Mouse (Mus musculus) forebrain, embryonic 12.5 days (tissue): Measurements from ENCODE around the gene Me3. TPM values are rescaled to one million over a fixed set of nuclear protein-coding genes. Genes with fewer than 3 reads are reported as not detected.
A peak's percentile ranks its signal among the peaks of the same experiment; 100 is the strongest.

Source experiments
- ATAC-seq: fragments of 200-750 bp; cut with Nextera tagmentation; 2 replicates; pipeline ENCODE4 v1.8.0; 2017; ENCODE audit warnings: moderate TSS enrichment; ENCODE audit not compliant: low FRiP score
- H3K27ac ChIP-seq: fragments of 300-500 bp; sonication (generic); 2 replicates; pipeline ENCODE4 v1.5.1; 2016; ENCODE audit warnings: mild to moderate bottlenecking
- H3K27me3 ChIP-seq: fragments of 300-500 bp; sonication (generic); 2 replicates; pipeline ENCODE4 v1.6.1; 2016; ENCODE audit warnings: mild to moderate bottlenecking
- H3K36me3 ChIP-seq: fragments of 300-500 bp; sonication (generic); replicated peaks from 2 replicates; pipeline ENCODE4 v1.6.1; 2016; ENCODE audit warnings: mild to moderate bottlenecking
- H3K4me1 ChIP-seq: fragments of 300-500 bp; sonication (generic); 2 replicates; pipeline ENCODE4 v1.6.1; 2016
- H3K4me2 ChIP-seq: fragments of 300-500 bp; sonication (generic); 2 replicates; pipeline ENCODE4 v1.6.1; 2016; ENCODE audit warnings: mild to moderate bottlenecking, moderate library complexity
- H3K4me3 ChIP-seq: fragments of 300-500 bp; sonication (generic); replicated peaks from 2 replicates; pipeline ENCODE4 v1.5.1; 2016; ENCODE audit warnings: mild to moderate bottlenecking
- H3K9ac ChIP-seq: fragments of 300-500 bp; sonication (generic); 2 replicates; pipeline ENCODE4 v1.6.1; 2016; ENCODE audit warnings: mild to moderate bottlenecking
- H3K9me3 ChIP-seq: fragments of 300-500 bp; sonication (generic); 2 replicates; pipeline ENCODE4 v1.6.1; 2016
- WGBS: fragments of 180-500 bp; shearing (Covaris S2); methylation state at CpG from one replicate; pipeline ENCODE4 v1.1.7; 2016; 5-methylcytosine and 5-hydroxymethylcytosine counted together
- polyA plus RNA-seq: library from polyadenylated mRNA; unstranded; fragments of >200 nt; fragmentation: Nextera tagmentation; extraction: Ambion mirVana; gene quantifications from 2 replicates; pipeline ENCODE4 v1.2.1, GENCODE M21; 2016

Gene Me3
- polyA plus RNA-seq, 1 experiment from 2014 or later: 0.97 TPM

DNA sequence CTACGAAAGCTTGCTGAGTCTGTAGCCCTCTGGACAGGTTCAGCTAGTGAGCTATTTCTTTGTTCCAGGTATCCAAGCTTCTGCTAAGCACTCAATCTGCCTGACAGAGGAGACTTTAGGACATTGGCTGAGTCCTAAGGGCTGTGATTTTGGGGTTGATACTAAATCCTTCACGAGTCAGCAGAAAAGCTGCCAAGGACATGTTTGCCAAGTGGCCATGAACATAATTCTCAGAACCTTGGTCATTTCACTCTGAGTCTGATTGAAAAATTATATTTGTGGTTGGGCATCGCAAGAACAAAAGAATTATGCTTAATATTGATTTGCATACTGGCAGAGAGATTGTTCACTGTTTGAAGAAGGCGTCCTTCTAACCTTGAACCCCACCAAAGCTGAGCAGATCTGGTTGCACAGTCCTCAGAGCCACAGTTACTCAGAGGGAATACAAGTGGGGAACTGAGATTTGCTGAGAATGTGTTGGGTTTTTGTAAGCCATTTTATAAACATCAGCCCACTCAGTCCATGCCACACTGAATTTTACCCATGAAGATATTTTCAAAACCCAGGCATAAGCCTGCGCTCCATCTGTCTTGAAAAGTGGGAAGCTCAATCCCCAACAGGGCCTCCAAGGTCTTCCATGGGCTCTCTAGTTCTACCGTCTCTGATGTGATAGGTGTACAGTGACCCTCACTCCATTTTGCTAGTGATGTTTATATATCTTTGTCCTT, 39.1 kb downstream of the Me3 start:
- H3K27ac ChIP-seq: no peak overlapping the region
- WGBS: 89% methylated on average over 6 of the region's 6 CpGs
- no peaks in the 10 kb centered on the region for H3K36me3 ChIP-seq
- H3K4me2 ChIP-seq: no peak overlapping the region
- H3K27me3 ChIP-seq: no peaks in the 10 kb centered on the region
- H3K9ac ChIP-seq: no peak overlapping the region
- H3K4me3 ChIP-seq: no peak overlapping the region
- no peak for ATAC-seq
- no peaks in the 10 kb centered on the region for H3K9me3 ChIP-seq
- no peaks in the 10 kb centered on the region; the same call in 1 of the 2 replicates for H3K4me1 ChIP-seq

DNA sequence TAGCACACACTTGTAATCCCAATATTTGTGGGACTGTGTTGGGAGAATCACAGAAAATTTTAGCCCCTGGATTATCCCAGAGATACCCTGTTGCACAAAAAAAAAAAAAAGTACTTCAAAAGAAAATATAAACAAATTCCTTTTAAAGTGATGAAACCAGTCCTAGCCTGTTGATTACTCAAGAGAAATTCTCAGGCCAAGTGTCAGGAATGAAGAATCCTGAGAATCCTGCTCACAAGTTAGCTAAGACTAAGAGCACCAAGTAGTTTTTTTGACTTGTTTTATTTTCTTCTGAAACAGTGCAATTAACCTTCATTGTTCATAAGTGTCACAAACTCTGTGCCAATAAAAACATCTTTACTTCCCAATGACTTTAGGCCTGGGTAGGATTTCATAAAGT, 44.0 kb downstream of the Me3 start:
- Histone ChIP-seq H3K4me3 (no peak overlapping the region), H3K4me1 (peaks cover 7% of the 10 kb centered on the region; the same call in 1 of the 2 replicates), H3K36me3 (no peaks in the 10 kb centered on the region), H3K9ac (no peak overlapping the region), H3K27me3 (no peaks in the 10 kb centered on the region), H3K27ac (no peak overlapping the region), H3K9me3 (no peaks in the 10 kb centered on the region), H3K4me2 (no peak overlapping the region)
- ATAC-seq: no peak

DNA sequence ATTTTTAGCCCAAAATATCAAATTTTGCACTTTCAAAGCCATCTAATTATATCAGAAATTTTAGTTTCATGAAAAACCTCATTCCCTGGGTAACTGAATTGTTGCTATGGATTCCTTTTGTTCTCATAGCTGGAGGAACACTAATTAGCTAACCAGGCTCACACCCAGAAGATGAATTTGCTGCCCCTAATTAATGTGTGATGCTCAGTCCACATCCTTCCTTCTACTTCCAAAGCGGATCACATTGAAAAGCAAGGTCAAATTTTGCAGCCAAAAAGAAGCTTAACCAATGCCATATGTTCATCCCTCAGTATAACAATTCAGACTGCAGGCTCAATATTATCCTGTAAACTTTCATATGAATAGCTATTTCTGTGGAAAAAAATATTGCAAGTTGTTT, 45.7 kb downstream of the Me3 start:
- Histone ChIP-seq H3K4me2 (no peak overlapping the region), H3K9ac (no peak overlapping the region), H3K36me3 (no peaks in the 10 kb centered on the region), H3K27ac (no peak overlapping the region), H3K27me3 (no peaks in the 10 kb centered on the region), H3K4me1 (peaks cover 7% of the 10 kb centered on the region; the same call in 1 of the 2 replicates), H3K4me3 (no peak overlapping the region), H3K9me3 (no peaks in the 10 kb centered on the region)
- 26% methylated on average over 1 of the region's 1 CpGs for WGBS
- peak; percentile 71; the same call in 1 of the 2 replicates for ATAC-seq

DNA sequence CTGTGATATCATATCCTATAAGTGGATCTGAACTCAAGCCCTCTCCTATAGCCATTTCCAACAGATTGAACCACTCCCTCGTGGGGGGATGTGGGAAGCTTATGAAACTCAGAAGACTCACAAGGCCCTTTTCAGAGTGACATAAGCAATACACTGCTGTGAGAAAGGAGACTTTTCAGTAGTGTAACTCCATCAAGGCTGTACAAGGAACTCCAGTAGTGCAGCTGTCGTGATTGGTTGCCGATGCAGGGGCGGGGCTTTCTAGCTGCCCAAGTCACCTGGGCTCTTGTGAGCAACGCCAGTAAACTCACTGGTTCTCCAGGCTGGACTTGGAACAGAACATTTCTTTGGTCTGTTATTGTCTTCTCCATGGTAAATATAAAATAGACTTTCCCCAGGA, 46.5 kb downstream of the Me3 start:
- WGBS: 89% methylated on average over 5 of the region's 5 CpGs
- Histone ChIP-seq H3K27me3 (no peaks in the 10 kb centered on the region), H3K4me2 (no peak overlapping the region), H3K4me3 (no peak overlapping the region), H3K9me3 (no peaks in the 10 kb centered on the region), H3K4me1 (peaks cover 7% of the 10 kb centered on the region; the same call in 1 of the 2 replicates), H3K36me3 (no peaks in the 10 kb centered on the region), H3K9ac (no peak overlapping the region), H3K27ac (no peak overlapping the region)
- no peak for ATAC-seq

DNA sequence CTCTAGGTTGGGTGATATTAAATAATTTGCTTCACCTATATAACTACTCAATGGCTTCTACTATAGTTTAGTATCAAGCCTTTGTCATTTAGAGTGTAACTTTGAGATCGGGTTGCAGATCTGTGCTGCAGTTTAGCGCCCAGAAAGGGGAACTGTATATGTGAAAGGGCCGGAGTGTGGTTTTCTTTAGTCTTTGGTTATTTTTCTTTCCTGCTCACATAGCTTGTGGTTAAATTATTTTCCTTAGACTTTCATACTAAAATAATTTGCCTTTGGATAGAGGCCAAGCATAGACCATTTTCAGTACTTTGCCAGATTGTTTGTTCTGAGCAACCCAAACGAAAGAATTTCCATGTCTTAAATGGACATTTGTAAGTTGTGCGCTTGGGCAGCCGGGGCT, 46.9 kb downstream of the Me3 start:
- no peak overlapping the region for H3K4me2 ChIP-seq
- no peaks in the 10 kb centered on the region for H3K9me3 ChIP-seq
- no peaks in the 10 kb centered on the region for H3K36me3 ChIP-seq
- no peaks in the 10 kb centered on the region for H3K27me3 ChIP-seq
- no peak for ATAC-seq
- H3K27ac ChIP-seq: no peak overlapping the region
- peaks cover 7% of the 10 kb centered on the region; the same call in 1 of the 2 replicates for H3K4me1 ChIP-seq
- no peak overlapping the region for H3K9ac ChIP-seq
- WGBS: 83% methylated on average over 6 of the region's 6 CpGs
- no peak overlapping the region for H3K4me3 ChIP-seq

DNA sequence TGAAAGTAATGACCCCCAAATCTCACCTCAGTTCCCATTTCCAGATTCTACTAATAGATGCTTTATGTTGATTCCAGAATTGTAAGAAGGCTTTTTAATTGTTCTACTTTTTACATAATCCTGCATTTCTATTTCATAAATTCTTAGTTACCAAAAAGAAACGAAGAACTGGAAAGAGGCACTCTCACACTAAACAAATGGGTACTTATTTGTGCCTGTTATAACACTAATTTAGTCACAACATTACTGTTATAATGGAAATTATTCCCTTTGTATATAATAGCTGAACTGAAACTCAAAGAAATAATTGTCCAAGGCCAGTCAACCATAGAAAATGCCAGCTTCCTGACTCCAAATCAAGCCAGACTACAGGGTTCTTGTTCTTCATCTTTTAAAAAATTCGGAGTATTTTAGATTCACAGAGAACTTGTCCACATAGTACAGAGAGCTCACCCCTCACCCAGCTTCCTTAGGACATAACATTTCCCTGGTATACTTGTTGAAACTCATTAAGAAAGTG, 47.5 kb downstream of the Me3 start:
- WGBS: 27% methylated on average over 2 of the region's 2 CpGs

DNA sequence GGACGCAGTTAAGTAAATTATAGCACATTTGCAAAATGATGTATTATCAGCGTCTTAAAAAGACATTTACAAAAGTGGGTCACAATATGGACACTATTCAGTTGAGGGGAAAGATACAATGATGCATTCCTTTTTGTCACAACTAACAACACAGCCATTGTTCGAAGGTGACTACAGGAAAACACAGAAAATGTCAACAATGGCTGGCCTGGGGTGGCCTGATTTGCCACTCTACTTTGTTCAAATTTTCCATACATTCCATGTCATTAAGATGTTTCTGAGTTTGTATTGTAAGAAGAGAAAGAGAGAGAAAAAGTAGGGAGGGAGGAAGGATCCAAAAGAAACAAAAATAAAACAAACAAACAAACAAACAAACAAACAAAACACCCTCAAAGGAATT, 48.7 kb downstream of the Me3 start:
- Histone ChIP-seq H3K9ac (no peak overlapping the region), H3K9me3 (no peaks in the 10 kb centered on the region), H3K4me1 (peaks cover 7% of the 10 kb centered on the region; the same call in 1 of the 2 replicates), H3K27ac (no peak overlapping the region), H3K27me3 (no peaks in the 10 kb centered on the region), H3K4me2 (no peak overlapping the region), H3K36me3 (no peaks in the 10 kb centered on the region), H3K4me3 (no peak overlapping the region)
- ATAC-seq: no peak
- 73% methylated on average over 3 of the region's 3 CpGs for WGBS

More for the DNA sequence above, 47.5 kb downstream of the Me3 start:
- Histone ChIP-seq H3K4me2 (no peak overlapping the region), H3K36me3 (no peaks in the 10 kb centered on the region), H3K9me3 (no peaks in the 10 kb centered on the region), H3K27me3 (no peaks in the 10 kb centered on the region), H3K4me1 (peaks cover 7% of the 10 kb centered on the region; the same call in 1 of the 2 replicates), H3K4me3 (no peak overlapping the region), H3K9ac (no peak overlapping the region), H3K27ac (no peak overlapping the region)
- ATAC-seq: no peak

DNA sequence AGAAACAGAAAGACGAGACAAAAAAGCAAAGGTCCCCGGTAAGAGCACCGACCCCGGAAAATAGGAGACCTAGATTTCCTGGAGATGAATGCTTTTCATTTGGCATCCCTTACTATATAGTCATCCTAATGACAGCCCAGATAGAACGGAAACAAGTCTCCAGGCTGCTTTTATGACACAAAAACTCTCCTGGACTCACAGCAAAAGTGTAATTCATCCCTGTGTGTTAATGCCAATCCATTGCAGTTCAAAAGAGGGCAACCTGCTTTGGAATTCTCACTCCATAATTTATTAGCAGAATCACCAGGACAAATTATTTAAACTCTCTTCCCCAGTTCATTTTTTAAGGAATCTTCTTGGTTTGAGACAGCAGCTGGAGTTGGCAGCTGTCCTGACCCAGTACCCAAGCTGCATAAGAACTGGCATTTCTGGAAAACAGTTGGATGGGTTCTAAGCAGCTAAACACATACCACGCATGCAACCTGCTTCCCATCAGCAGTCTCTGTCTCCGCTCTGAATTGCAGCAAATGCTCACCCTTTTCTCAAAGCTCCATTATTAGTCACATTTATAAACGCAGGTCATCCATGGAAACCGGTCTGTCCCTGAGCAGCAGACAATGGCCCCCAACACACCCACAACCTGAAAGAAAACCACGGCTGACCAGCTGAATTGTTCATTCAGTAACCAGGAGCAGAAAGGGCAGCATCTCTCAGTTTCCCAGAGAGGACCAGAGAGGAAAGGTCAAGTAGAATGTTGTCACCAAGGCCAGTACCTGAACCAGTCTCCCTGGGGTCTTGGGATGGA, 49.7 kb downstream of the Me3 start:
- H3K27me3 ChIP-seq: no peaks in the 10 kb centered on the region
- no peak overlapping the region for H3K27ac ChIP-seq
- H3K9me3 ChIP-seq: no peaks in the 10 kb centered on the region
- H3K36me3 ChIP-seq: no peaks in the 10 kb centered on the region
- no peak overlapping the region for H3K4me2 ChIP-seq
- no peak overlapping the region for H3K4me3 ChIP-seq
- ATAC-seq: no peak
- no peak overlapping the region for H3K9ac ChIP-seq
- H3K4me1 ChIP-seq: peaks cover 7% of the 10 kb centered on the region; the same call in 1 of the 2 replicates
- WGBS: 76% methylated on average over 10 of the region's 10 CpGs

DNA sequence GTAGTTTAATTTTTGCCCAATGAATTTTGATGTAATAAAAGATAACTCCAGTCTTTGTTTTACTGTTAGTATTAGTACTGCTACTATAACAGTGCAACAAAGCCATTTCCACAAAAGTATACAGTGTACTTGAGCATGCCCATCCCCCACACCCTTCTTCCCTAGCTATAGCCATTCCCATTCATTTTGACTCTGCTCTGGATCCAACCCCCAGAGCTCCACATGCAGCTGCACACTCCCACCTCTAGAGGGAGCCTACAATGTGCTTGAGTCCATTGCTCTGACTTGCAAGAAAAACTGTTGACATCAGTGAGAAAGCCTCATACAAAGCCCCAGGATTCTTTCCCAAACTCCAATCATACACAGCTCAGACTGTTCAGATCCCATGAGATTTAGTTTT, 66.0 kb downstream of the Me3 start:
- H3K27ac ChIP-seq: no peak overlapping the region
- H3K27me3 ChIP-seq: no peaks in the 10 kb centered on the region
- no peaks in the 10 kb centered on the region for H3K36me3 ChIP-seq
- no peaks in the 10 kb centered on the region for H3K4me1 ChIP-seq
- H3K9me3 ChIP-seq: no peaks in the 10 kb centered on the region
- H3K9ac ChIP-seq: no peak overlapping the region
- H3K4me2 ChIP-seq: no peak overlapping the region
- H3K4me3 ChIP-seq: no peak overlapping the region
- 0 out of 2 replicates have a peak, but pooled peaks have one; percentile 30 for ATAC-seq

DNA sequence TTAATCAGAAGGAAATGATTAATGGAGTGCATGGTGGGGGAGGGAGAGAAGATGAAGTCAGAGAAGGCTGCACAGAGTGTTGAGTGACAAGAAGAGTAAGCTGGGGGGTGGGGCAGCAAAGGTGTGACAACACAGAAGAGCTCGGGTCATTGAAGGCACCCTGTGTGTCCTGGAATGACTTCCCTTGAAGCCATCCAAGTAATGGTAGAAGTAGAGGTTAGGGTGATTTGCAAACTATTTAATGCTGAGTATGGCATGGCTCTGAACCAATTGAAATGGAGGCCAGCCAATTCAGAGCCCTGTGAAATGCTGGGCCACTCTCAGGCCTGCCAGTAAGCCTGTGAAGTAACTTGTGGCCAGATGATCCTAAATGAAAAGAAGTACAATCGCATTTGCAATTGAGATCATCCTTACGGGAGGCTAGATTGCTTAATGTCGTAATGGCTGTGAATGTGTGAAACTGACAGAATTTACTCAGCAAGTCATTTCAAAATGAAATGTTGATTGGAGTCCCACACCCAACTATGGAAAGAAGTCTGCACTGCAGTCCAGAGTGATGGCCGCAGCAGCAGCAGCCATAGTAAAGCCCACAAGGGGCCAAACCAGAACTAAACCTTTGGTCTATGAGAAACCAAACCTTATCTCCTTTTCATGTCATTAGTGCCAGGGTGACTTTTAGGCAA, 67.6 kb downstream of the Me3 start:
- H3K4me1 ChIP-seq: no peaks in the 10 kb centered on the region
- H3K4me3 ChIP-seq: no peak overlapping the region
- no peak overlapping the region for H3K9ac ChIP-seq
- H3K27me3 ChIP-seq: no peaks in the 10 kb centered on the region
- WGBS: 80% methylated on average over 5 of the region's 5 CpGs
- no peak overlapping the region for H3K27ac ChIP-seq
- no peaks in the 10 kb centered on the region for H3K9me3 ChIP-seq
- no peaks in the 10 kb centered on the region for H3K36me3 ChIP-seq
- H3K4me2 ChIP-seq: no peak overlapping the region
- ATAC-seq: no peak

DNA sequence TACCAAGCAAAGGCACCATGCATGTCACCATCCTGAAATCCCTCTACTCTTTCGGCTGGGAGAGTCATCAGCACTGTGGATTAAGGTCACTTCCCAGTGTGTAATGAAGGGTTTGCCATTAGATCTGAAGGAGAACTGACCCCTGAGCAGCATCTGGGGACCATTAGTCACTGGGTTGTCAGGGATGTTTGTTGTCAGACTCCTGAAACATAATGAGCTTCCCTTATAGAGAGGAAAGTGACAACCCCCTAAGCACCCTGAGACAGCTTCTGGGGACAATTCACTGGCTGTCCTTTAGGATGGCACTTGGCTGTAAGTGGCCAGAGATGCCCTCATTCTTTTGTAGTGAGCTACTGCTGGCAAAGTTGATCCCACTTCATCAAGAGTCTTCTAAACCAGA, 68.3 kb downstream of the Me3 start:
- H3K4me1 ChIP-seq: no peaks in the 10 kb centered on the region
- H3K9me3 ChIP-seq: no peaks in the 10 kb centered on the region
- no peaks in the 10 kb centered on the region for H3K36me3 ChIP-seq
- H3K27me3 ChIP-seq: no peaks in the 10 kb centered on the region
- no peak overlapping the region for H3K27ac ChIP-seq
- H3K4me2 ChIP-seq: no peak overlapping the region
- H3K9ac ChIP-seq: no peak overlapping the region
- 47% methylated on average over 1 of the region's 1 CpGs for WGBS
- no peak overlapping the region for H3K4me3 ChIP-seq
- ATAC-seq: no peak

DNA sequence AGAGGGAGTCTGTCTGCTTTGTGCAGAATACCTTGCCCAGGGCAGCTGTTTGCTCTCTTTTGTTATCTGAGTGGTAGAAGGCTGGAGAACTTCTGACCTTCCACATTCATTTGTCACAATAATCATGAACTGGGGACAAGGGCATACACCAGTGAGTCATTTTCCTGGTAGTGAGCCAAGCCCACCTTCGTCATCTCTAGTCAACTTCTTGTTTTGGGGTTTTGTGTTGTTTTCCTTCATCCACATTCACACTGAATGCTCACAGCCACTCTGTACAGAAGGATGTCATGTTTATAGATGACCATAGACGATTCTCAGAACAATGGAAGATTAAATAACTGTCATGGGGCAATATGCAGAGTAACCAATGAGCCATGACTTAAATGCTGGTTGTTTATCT, 78.6 kb downstream of the Me3 start:
- no peak overlapping the region for H3K9ac ChIP-seq
- ATAC-seq: no peak
- no peaks in the 10 kb centered on the region for H3K9me3 ChIP-seq
- H3K4me3 ChIP-seq: no peak overlapping the region
- H3K4me1 ChIP-seq: no peaks in the 10 kb centered on the region
- H3K4me2 ChIP-seq: no peak overlapping the region
- no peaks in the 10 kb centered on the region for H3K27me3 ChIP-seq
- H3K27ac ChIP-seq: no peak overlapping the region
- H3K36me3 ChIP-seq: no peaks in the 10 kb centered on the region
- WGBS: 84% methylated on average over 2 of the region's 2 CpGs
